Mouse (Mus musculus) lung, adult 18-20 months (tissue): Measurements from ENCODE around the gene Hmgcll1.
"Not testable (repeated sequence)": the region's sequence is repeated elsewhere in the genome, so short reads cannot be mapped to it uniquely, and the experiment has no call there.

Experiments used
- DNase-seq, 2 experiments: peaks; one replicate each; pipeline ENCODE4 v3.0.0; 2022; ENCODE audit warnings: mixed read lengths in 2 of 2

The Hmgcll1 gene

GRCm38 (mm10) chr9:76061492-76061891, 46.8 kb downstream of the Hmgcll1 start:
- DNase-seq: no peak

DNA sequence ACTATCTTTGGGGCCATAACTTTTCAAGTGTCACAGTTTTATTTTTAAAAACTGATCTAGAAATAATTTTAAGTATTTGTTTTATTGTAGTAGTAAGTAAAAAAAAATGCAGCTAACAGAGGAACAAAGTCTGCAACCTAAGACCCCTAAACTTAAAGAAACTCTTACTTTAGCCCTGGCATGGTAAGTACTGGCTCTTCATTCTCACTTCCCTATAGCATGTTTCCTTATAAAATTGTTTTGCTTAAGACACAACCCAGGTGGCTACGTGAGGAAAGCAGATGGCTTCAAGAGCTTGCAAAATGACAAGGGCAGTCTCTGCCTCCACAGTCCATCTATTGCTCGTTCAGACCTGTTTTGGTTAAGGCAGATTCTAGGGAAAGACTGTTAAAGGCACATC, 49.5 kb downstream of the Hmgcll1 start:
- DNase-seq: no peak

GRCm38 (mm10) chr9:76091561-76091960, 76.9 kb downstream of the Hmgcll1 start:
- peak in 1 of 2 experiments; percentile 28 for DNase-seq

DNA sequence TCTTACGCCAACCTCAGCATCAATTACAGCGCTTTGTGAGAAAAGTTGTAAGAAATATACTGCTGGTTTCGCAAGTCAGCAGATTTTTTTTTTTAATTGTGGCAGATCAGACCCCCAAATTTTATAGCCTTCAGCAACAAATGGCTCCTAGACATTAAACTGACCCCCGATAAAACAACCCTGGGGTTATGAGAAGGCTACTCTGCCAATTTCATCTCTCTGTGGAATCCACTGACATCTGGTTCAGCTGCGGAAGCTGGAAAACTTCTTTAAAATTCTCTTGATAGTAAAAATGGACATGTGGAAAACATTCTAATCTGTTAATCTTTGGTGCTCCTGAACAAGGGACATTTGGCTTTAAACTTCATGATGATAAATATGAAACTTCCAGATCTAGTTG, 82.6 kb downstream of the Hmgcll1 start:
- no peak for DNase-seq

- no peak for DNase-seq
Measured at GRCm38 (mm10) chr9:76099981-76100380, 85.3 kb downstream of the Hmgcll1 start.

GRCm38 (mm10) chr9:76104416-76104815, 89.8 kb downstream of the Hmgcll1 start:
- not testable (repeated sequence) for DNase-seq

DNA sequence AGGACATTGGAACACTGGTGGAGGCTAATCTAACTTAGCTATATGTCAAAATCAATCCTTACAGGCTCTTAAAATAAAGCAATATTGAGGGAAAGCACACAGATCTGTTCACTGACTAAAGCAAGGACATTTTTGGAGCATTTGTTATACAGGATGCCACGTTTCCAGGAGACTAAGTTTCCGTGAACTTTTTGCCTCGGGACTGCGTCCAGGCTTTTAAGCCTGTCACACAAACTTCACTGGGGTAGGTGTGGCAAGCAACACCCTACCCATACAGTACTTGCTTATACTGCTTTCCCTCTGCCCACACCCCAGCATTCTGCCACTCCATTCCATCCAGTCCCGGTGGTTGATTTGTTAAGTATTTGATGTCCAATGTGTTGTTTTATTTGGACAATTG, 90.2 kb downstream of the Hmgcll1 start:
- no peak for DNase-seq

DNA sequence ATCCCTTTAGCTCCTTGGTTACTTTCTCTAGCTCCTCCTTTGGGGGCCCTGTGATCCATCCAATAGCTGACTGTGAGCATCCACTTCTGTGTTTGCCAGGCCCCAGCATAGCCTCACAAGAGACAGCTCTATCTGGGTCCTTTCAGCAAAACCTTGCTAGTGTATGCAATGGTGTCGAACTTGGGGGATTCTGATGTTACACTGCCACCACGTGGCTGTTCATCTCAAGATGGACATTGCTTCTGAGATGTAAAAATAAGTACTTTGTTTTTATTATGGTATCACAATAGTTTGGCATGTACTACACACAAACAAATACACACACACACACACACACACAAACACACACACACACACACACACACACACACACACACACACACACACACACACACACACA, 108.2 kb downstream of the Hmgcll1 start:
- peak; percentile 35 to 58 for DNase-seq

GRCm38 (mm10) chr9:76124249-76124648, 109.6 kb downstream of the Hmgcll1 start:
- no peak for DNase-seq

DNA sequence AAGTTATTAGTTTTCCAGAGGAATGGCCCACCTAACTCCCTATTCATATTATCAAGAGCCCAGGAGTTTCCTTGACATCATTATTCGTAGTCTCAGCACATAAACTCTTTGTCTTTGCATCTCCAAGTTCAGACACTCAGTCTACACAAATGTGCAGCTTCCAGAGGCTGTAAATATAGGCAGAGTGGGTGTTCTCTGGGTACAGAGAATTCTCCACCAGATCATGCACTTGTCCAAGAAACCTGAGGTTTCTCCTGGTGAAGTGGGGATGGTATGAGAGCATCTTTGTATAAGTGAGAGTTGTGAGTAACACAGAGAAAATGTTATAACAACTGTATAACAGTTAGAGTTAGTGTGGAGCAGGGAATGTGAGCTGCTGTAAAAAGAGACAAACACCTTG, 114.7 kb downstream of the Hmgcll1 start:
- DNase-seq: no peak

GRCm38 (mm10) chr9:76134042-76134441, 119.4 kb downstream of the Hmgcll1 start:
- no peak for DNase-seq

- no peak for DNase-seq
Measured at GRCm38 (mm10) chr9:76138378-76139109, 123.9 kb downstream of the Hmgcll1 start.

DNA sequence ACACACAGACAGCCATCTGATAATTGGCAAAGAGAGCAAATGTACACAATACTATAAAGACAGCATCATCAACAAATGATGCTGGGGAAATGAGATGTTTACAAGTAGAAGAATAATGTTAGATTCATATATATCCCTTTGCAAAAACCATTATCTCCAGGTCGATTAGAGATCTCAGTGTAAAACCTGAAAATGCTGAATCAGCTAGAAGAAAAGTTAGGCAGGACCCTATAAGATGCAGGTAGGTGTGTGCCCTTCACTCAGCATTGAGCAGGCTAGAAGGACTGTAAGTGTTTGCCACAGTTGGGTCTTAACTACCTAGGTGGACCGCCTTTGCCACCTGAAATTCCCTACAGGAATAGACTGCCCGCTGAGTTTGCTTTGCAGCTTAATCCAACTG, 130.9 kb downstream of the Hmgcll1 start:
- DNase-seq: no peak

- no peak for DNase-seq
Measured at GRCm38 (mm10) chr9:76162446-76162845, 147.8 kb downstream of the Hmgcll1 start.

DNA sequence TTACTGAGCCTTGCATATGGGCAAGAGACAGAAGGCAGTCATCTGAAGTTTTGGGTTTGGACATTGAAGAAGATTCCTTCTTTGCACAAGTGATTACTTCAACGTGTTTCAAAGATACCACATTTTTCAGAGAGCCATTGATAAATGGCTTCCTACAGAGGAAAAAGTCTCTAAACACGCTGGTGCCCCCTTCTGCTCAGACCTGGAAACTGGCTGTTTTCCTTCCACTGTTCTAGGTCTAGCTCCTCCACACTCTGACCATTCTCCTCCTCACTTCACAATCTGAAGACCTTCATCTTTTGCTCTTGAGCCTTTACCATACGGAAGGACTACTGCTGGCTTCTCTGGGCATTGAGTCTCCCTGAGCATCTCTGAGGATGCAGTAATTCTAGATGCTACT, 153.7 kb downstream of the Hmgcll1 start:
- peak in 1 of 2 experiments; percentile 1 for DNase-seq

- DNase-seq: no peak
Measured at GRCm38 (mm10) chr9:76172686-76173295, 158.1 kb downstream of the Hmgcll1 start.

DNA sequence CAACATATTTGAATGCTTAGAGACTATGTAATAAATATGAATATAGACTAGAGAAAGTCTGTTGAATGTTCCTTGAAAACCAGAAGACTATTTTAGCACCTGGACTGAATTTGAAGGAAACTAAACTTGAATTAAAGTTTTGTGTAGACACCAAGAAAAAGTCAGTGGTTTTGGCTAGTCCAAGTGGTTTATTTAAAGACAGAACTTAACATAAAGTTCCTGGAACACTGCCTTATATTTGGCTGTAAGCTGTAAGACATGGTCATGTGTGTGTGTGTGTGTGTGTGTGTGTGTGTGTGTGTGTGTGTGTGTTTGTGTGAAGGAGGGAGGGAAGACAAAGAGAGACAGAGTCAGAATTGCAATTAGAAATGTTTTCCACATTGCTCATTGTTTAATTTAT, 164.6 kb downstream of the Hmgcll1 start:
- no peak for DNase-seq
